Comparison of ENCODE assay signal across 20 mouse cellular contexts in genomic region chr11:44894798-44895197, GRCm38 (mm10).
DNase-seq lines count a peak whose midpoint lies in the region; ATAC-seq and TF ChIP-seq lines count a peak whose summit lies in the region.
"Had no signal": no experiment of that assay in that cellular context is flagged by ENCODE, and none has a peak within 500 bp of the region (broad histone marks: within the 10 kb centered on the region; RNA-seq: fewer than 3 reads in every experiment).

No protein-coding gene starts in this region.

- no peaks in the 10 kb centered on the region for H3K27me3 ChIP-seq in heart, adult 2 months (ENCODE audit: control insufficient read depth, insufficient read depth, low read length)
- H3K27me3 ChIP-seq in spleen, adult 2 months (ENCODE audit: control insufficient read depth, insufficient read depth, low read length), result no peaks in the 10 kb centered on the region
- no peaks in the 10 kb centered on the region for H3K27me3 ChIP-seq in CH12.LX (replicated peaks)
- no peaks in the 10 kb centered on the region for H3K27me3 ChIP-seq in hindbrain, postnatal 0 days (ENCODE audit: insufficient read depth, low read length)
- H3K27me3 ChIP-seq: embryonic facial prominence, embryonic 12.5 days; forebrain, embryonic 15.5 days had no signal

- 86% methylated on average over 4 of the region's 4 CpGs for whole genome bisulfite sequencing in heart, adult 2 months
- WGBS in spleen, adult 2 months, result 76% methylated on average over 4 of the region's 4 CpGs
- 93% methylated on average over 4 of the region's 4 CpGs for WGBS in hindbrain, postnatal 0 days

- no peak overlapping the region for H3K27ac ChIP-seq in heart, adult 2 months
- peak overlapping the region; percentile 7; the same call in 1 of the 2 replicates for H3K27ac ChIP-seq in spleen, adult 2 months (ENCODE audit: insufficient read depth, low read length)
- H3K27ac ChIP-seq in CH12.LX (ENCODE audit: insufficient read depth, low read depth), result no peak overlapping the region
- no peak overlapping the region for H3K27ac ChIP-seq in hindbrain, postnatal 0 days
- H3K27ac ChIP-seq: embryonic facial prominence, embryonic 10.5 days; embryonic facial prominence, embryonic 12.5 days; forebrain, embryonic 13.5 days; forebrain, embryonic 15.5 days had no signal

- intact Hi-C loops in heart, adult 2 months (cut with DNase I), result loop anchor here (5.0 to 10.0 kb wide), 3 partner anchors 68 to 282 kb away; no protein-coding TSS in a partner anchor

- no peak overlapping the region for H3K4me2 ChIP-seq in CH12.LX (ENCODE audit: insufficient read depth, low read depth, poor library complexity, severe bottlenecking)
- H3K4me2 ChIP-seq in hindbrain, postnatal 0 days (ENCODE audit: low read depth, low read length), result no peak overlapping the region
- H3K4me2 ChIP-seq: embryonic facial prominence, embryonic 12.5 days; forebrain, embryonic 13.5 days; forebrain, embryonic 15.5 days had no signal

- no peak for TF ChIP-seq POLR2A in heart, adult 2 months (IDR thresholded peaks at IDR 0.05; ENCODE audit: insufficient read depth, low read depth, low read length)
- TF ChIP-seq POLR2A in spleen, adult 2 months (IDR thresholded peaks at IDR 0.05; ENCODE audit: low read depth, low read length), result no peak
- no peak for TF ChIP-seq POLR2A in CH12.LX (IDR thresholded peaks at IDR 0.05; ENCODE audit: low read depth, low read length)

- no peaks in the 10 kb centered on the region for H3K9me3 ChIP-seq in CH12.LX (replicated peaks; ENCODE audit: low read length)
- H3K9me3 ChIP-seq in hindbrain, postnatal 0 days (ENCODE audit: low read length), result no peaks in the 10 kb centered on the region
- H3K9me3 ChIP-seq: embryonic facial prominence, embryonic 10.5 days; embryonic facial prominence, embryonic 12.5 days; forebrain, embryonic 13.5 days; forebrain, embryonic 15.5 days had no signal

- dilution Hi-C loops in CH12.LX (cut with MboI; ENCODE audit: extremely low pct_ligation_motif_present, extremely low pct_unique_long_range_greater_than_20kb, low sequenced_read_pairs), result no loop called here

- peaks cover 7% of the 10 kb centered on the region for H3K36me3 ChIP-seq in heart, adult 2 months (ENCODE audit: control insufficient read depth, insufficient read depth, low read length)
- H3K36me3 ChIP-seq in spleen, adult 2 months (ENCODE audit: control insufficient read depth, insufficient read depth, low read length), result no peaks in the 10 kb centered on the region
- peaks cover 38 to 85% of the 10 kb centered on the region in 2 experiments for H3K36me3 ChIP-seq in CH12.LX (replicated peaks in 1 of 2; ENCODE audit: control insufficient read depth in 1 of 2, insufficient read depth in 1 of 2, low read length in 1 of 2)
- H3K36me3 ChIP-seq in hindbrain, postnatal 0 days (ENCODE audit: insufficient read depth, low read length), result no peaks in the 10 kb centered on the region
- H3K36me3 ChIP-seq: embryonic facial prominence, embryonic 10.5 days; embryonic facial prominence, embryonic 12.5 days; forebrain, embryonic 15.5 days had no signal

- no peak overlapping the region for H3K4me3 ChIP-seq in heart, adult 2 months
- no peak overlapping the region for H3K4me3 ChIP-seq in spleen, adult 2 months (ENCODE audit: extremely low read depth, insufficient read depth, insufficient read length)
- no peak overlapping the region for H3K4me3 ChIP-seq in CH12.LX (replicated peaks in 1 of 3; ENCODE audit: low read depth in 2 of 3, low read length in 2 of 3, poor library complexity in 1 of 3)
- no peak overlapping the region for H3K4me3 ChIP-seq in hindbrain, postnatal 0 days (ENCODE audit: low read length)
- H3K4me3 ChIP-seq: embryonic facial prominence, embryonic 10.5 days; embryonic facial prominence, embryonic 12.5 days; forebrain, embryonic 13.5 days; forebrain, embryonic 15.5 days had no signal

- peak; percentile 80 for DNase-seq in heart, adult 11 months
- no peak for DNase-seq in heart, adult 2 months
- no peak for DNase-seq in spleen, adult 2 months (ENCODE audit: low read depth in 1 of 2, low spot score in 2 of 2)
- no peak for DNase-seq in spleen, postnatal 14 days (ENCODE audit: low spot score in 2 of 2)
- no peak for DNase-seq in CH12.LX (ENCODE audit: extremely low read depth)
- DNase-seq in hindbrain, postnatal 0 days (ENCODE audit: low spot score), result no peak
- no peak for DNase-seq in adrenal gland, postnatal 4 days (ENCODE audit: low spot score in 2 of 2)
- DNase-seq: adrenal gland, adult 2 months; adrenal gland, postnatal 10 days; adrenal gland, postnatal 25 days; cerebellum, adult 11-12 months; cerebellum, adult 2 months; cerebellum, adult 9-10 months; cerebellum, postnatal 25 days; forebrain, postnatal 0 days had no signal

- H3K79me2 ChIP-seq in heart, adult 2 months (replicated peaks; ENCODE audit: control insufficient read depth, insufficient read depth, low read length), result no peaks in the 10 kb centered on the region
- H3K79me2 ChIP-seq in CH12.LX (replicated peaks; ENCODE audit: control insufficient read depth, extremely low read depth, insufficient read depth, poor library complexity, severe bottlenecking), result no peaks in the 10 kb centered on the region

- TF ChIP-seq RAD21 in CH12.LX (IDR thresholded peaks at IDR 0.05; ENCODE audit: low read depth, low read length), result no peak; the same call in 1 of the 2 replicates

- in situ Hi-C loops in CH12.LX (cut with MboI; ENCODE audit: low pct_ligation_motif_present, low pct_unique_long_range_greater_than_20kb, low sequenced_read_pairs), result no loop called here

- H3K9ac ChIP-seq in heart, adult 2 months (ENCODE audit: low read depth, low read length), result no peak overlapping the region
- no peak overlapping the region for H3K9ac ChIP-seq in CH12.LX (ENCODE audit: insufficient read depth, low read depth)
- no peak overlapping the region for H3K9ac ChIP-seq in hindbrain, postnatal 0 days (replicated peaks; ENCODE audit: low read length)
- H3K9ac ChIP-seq: embryonic facial prominence, embryonic 12.5 days; forebrain, embryonic 13.5 days; forebrain, embryonic 15.5 days; forebrain, postnatal 0 days had no signal

- H3K4me1 ChIP-seq in heart, adult 2 months (ENCODE audit: control insufficient read depth, insufficient read depth, low read length), result peaks cover 9% of the 10 kb centered on the region
- peaks cover 19% of the 10 kb centered on the region for H3K4me1 ChIP-seq in spleen, adult 2 months (ENCODE audit: control insufficient read depth, insufficient read depth, insufficient read length)
- peaks cover 8 to 62% of the 10 kb centered on the region in 2 experiments for H3K4me1 ChIP-seq in CH12.LX (ENCODE audit: control insufficient read depth in 1 of 2, insufficient read depth in 2 of 2)
- H3K4me1 ChIP-seq in hindbrain, postnatal 0 days (ENCODE audit: insufficient read depth, low read length), result no peaks in the 10 kb centered on the region
- H3K4me1 ChIP-seq: embryonic facial prominence, embryonic 12.5 days had no signal

- no peak for ATAC-seq in hindbrain, postnatal 0 days
- ATAC-seq: CD4-positive, CD25-positive, alpha-beta regulatory T cell, adult 4 months; forebrain, embryonic 13.5 days; forebrain, embryonic 15.5 days; forebrain, postnatal 0 days had no signal

- no peak for TF ChIP-seq EP300 in heart, adult 2 months (IDR thresholded peaks at IDR 0.05; ENCODE audit: insufficient read depth, low read depth, low read length)
- TF ChIP-seq EP300 in CH12.LX (IDR thresholded peaks at IDR 0.05; ENCODE audit: low read length), result peak; percentile 64

- no peak for TF ChIP-seq CTCF in heart, adult 2 months (IDR thresholded peaks at IDR 0.05)
- TF ChIP-seq CTCF in spleen, adult 2 months (IDR thresholded peaks at IDR 0.05; ENCODE audit: extremely low read depth, insufficient read depth, insufficient read length, insufficient replicate concordance), result no peak
- no peak for TF ChIP-seq CTCF in CH12.LX (conservative IDR thresholded peaks at IDR 0.05 in 1 of 2, IDR thresholded peaks at IDR 0.05 in 1 of 2; ENCODE audit: low read depth in 2 of 2, low read length in 2 of 2)
- no peak for TF ChIP-seq CTCF in hindbrain, postnatal 0 days (IDR thresholded peaks at IDR 0.05; ENCODE audit: low read depth)

TF ChIP-seq in CH12.LX, 34 proteins besides CTCF, POLR2A, EP300 and RAD21:
- TF ChIP-seq ZNF384 (IDR thresholded peaks at IDR 0.05; ENCODE audit: low read depth, low read length), result no peak
- TF ChIP-seq CHD1 (IDR thresholded peaks at IDR 0.05; ENCODE audit: low read depth, low read length), result no peak
- peak; percentile 55; the same call in 1 of the 2 replicates for TF ChIP-seq IRF4 (IDR thresholded peaks at IDR 0.05; ENCODE audit: low read depth, low read length)
